Mouse (Mus musculus): ENCODE data around the gene Stat3.
A peak's percentile ranks its signal among the peaks of the same experiment; 100 is the strongest.

The Stat3 gene

DNA sequence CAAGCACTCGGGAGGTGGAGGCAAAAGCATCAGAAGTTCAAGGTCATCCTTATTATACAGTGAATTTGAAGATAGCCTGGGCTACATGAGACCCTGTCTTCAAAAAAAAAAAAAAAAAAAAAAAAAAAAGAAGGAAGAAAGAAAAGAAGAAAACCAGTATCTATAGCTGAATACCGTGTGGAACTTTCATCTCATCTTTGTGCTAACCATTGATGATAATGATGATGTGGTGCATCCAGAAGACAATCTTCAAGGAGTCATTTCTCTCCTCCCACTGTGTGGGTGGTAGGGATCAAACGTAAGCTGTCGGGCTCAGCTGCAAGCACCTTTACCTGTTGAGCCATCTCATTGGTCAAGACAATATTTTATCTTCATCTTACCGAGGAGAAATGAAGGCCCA is 21.3 kb downstream of the Stat3 start:
- no peak for DNase-seq

DNA sequence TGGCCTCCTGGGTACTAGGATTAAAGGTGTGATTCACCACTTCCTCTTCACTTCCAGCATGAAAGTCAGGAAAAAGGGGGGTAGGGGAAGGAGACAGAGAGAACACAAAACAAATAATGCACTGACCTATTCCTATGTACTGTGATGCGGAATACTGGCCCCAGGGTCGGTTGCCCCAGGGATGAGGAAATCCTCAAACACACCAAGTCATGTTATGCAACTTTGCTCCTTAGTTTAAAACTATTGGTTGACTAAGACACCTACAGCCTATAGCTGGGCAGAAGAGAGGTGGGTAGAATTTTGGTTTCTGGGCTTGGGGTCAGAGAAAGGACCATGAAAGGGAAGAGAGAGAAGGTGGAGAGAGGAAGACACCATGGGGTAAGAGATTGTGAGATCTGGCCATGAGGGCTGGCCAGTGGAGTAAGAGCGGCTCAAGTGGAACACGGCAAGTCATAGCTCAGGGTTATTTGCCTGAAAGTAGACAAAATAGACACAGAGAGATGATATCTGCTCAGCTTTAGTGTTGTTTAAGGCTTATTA is 22.8 kb downstream of the Stat3 start:
- no peak for DNase-seq

DNA sequence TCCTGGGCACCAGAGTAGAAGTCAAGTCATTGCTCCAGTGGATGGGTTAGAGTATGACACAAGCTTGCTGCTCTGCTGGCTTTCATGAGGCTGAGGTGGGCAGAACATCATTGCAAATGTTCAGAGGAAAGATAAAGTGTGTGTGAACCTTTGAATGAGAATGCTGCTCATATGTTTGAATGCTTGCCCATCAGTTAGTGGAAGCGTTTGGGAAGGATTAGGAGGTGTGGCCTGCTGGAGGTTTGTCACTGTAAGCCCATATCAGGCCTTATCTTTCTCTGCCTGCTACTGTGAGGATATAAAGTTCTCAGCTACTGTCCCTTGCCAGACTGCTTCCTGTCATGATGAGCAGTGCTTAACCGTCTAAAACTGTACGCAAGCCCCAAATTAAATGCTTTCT is 24.3 kb downstream of the Stat3 start:
- no peak for DNase-seq

DNA sequence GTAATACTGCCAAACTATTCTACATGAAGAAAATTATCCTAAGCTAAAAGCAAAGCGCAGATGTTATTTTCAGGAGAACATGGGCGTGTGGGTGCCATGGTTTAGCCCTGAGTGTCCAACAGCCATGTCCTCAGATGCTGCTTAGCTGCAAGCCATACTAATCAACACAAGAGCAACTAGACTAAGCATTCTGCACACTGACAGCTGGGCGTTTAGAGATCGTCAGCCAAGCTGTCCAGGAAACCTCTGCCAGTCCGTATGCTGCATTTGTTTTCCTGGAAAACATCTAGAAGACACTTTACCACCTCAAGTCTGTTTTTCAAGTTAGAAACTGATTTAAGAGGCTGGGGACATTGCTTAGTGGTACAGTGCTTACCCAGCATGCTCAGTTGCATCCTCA is 24.9 kb downstream of the Stat3 start:
- DNase-seq, result no peak

DNA sequence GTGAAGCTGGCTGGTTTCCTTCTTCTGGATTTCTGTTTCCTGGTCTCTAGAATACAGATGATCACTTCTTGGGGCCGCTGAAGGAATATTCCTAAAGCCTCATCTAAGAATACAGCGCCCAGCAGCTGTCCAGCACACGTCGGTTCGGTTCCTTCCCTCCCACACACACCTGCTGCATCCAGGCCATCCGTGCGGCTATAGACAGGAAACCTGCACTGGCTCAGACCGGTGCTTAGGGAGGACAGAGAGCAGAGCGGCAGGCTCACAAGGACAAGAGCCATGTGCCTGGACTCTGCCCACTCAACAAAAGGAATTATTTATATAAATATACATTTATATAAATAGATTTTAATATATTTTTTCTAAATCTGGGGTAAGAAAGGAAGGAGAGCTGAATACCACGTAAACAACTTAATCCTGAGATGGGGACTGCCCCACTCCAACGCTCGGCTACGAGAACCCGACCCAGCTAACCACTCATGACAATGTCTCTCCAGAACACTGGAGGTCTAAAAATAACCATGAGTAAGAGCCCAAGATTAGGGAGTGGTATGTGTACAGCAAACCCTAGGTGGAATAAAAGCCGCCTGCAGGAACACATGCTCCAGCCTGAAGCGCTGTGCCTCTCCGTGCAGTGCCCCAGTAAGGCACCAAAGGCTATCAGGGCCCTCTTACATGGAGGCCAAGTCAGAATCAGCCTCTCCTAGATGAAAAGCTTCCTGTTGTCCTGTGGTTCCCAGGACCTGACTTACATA is 26.8 kb downstream of the Stat3 start:
- DNase-seq, result no peak

DNA sequence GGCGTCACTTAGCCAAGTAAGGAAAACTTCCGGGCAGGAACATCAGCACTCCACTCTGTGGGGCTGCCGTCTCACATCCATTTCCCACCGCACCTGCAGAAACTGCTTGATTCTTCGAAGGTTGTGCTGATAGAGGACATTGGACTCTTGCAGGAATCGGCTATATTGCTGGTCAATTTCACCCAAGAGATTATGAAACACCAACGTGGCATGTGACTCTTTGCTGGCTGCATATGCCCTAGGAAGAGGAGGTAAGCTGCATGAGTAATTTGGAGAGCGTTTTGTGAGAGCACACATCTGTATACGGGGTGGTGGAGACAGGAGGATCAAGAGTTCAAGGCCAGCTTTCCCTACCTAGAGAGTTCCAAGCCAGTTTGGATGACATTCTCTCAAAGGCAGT is 30.8 kb downstream of the Stat3 start:
- DNase-seq, result no peak

DNA sequence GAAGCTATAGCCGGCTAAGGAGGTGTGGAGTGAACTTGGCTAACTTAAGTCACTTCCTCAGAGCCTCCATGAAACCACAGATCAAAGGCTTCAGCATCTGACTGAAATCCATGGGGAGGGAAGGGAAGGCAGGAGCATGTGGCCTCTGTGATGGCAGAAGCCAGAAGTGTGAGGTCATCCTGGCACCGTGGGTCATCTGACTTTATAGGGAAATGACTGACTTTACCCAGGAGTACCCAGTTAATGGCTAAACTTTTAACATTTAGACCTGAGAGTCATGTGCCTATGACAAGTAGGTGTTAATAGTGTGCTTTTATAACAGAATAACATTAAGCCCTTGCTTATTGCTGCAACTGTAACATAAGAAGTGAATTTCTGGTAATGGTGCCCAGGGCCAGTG is 31.2 kb downstream of the Stat3 start:
- DNase-seq, result no peak

DNA sequence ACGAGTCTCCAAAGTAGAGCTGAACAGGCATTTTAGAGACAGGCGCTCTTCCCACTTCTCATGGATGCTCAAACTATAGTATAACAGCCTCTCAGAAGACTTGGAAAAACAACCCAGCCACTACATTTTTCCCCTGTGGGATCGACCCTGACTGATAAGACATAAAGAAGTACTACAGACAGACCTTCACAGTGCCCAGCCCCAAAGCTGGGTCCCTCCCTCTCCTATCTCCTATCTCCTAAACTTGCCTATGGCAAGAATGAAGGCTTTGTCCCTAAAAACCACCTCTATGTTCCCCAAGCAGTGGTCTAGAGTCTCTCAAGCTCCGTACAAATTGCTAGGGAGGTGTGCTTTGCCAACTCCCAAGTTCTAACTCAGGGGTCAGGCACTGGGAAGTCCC is 32.5 kb downstream of the Stat3 start:
- DNase-seq, result no peak

DNA sequence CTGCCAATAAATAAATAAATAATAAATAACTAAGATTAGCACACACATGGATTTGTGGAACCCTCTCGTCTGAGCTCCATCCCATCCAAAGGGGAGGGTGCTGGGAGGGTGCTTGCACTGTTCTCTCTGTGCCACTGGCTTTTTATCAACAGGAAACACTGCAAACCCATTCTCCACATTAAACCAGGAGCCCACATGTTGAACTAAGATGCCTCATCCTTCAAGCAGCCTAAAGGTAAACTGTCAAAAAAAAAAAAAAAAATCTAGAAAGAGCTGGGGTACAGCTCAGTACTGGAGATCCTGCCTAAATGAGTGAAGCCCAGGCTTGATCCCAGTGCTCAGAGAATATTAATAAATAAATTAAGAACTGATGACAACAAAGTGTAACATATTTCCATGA is 33.4 kb downstream of the Stat3 start:
- DNase-seq, result no peak

DNA sequence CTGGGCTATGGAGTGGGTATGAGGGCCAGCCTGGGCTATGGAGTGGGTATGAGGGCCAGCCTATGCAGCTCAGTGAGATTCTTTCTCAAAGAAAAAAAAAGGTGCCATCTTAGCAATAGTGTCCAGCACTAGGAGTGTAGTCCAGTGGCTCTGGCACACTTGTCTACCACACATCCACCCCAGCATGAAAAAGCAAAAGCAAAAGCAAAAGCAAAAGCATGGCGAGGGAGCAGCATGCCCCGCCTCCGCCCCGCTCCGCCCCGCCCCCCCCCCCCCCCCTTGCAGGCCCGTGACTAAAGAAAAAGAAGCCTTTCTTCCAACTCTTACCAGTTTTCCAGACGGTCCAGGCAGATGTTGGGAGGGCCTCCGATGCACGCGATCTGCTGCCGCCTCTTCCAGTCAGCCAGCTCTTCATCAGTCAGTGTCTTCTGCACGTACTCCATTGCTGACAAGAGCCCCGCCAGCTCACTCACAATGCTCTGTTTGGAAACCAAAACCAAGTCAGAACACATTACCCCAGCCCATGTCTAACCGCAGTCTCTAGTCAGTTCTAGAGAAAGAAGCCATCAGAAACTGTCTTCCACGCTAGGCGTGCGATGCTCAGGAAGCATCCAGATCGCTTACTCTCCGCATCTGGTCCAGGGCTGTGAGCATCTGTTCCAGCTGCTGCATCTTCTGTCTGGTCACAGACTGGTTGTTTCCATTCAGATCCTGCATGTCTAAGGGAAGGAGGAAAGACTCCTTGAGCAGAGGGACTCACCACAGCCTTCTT is 34.6 kb downstream of the Stat3 start:
- DNase-seq, result no peak

DNA sequence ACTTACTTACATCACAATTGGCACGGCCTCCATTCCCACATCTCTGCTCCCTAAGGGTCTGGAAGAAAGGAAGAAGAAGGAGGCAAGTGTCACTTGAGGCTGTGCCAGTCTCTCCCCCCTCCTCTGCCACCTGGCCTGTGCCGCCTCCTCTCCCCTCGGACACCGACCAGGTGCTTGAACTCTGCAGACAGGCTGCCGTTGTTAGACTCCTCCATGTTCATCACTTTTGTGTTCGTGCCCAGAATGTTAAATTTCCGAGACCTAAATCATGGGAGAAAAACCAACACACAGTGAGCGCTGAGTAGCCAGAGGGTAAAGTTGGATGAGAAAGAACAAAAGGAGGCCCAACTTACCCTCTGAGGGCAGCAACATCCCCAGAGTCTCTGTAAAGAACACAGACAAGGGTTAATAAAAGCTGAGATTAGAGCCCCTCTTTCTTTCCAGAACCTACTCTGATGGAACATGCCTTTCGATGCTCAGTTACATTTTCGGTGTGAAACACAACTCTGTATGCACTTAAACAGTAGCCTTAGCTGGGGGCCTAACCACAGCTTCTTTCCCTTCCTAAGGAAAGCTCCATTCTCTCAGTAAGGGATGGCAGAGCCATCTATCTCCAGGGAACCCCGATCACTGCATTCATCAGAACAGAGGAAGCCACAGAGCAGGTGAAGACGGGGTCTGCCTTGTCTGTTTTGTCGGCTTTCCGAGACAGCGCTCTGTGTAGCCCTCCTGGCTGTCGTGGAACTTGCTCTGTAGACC is 40.7 kb downstream of the Stat3 start:
- DNase-seq, result no peak

DNA sequence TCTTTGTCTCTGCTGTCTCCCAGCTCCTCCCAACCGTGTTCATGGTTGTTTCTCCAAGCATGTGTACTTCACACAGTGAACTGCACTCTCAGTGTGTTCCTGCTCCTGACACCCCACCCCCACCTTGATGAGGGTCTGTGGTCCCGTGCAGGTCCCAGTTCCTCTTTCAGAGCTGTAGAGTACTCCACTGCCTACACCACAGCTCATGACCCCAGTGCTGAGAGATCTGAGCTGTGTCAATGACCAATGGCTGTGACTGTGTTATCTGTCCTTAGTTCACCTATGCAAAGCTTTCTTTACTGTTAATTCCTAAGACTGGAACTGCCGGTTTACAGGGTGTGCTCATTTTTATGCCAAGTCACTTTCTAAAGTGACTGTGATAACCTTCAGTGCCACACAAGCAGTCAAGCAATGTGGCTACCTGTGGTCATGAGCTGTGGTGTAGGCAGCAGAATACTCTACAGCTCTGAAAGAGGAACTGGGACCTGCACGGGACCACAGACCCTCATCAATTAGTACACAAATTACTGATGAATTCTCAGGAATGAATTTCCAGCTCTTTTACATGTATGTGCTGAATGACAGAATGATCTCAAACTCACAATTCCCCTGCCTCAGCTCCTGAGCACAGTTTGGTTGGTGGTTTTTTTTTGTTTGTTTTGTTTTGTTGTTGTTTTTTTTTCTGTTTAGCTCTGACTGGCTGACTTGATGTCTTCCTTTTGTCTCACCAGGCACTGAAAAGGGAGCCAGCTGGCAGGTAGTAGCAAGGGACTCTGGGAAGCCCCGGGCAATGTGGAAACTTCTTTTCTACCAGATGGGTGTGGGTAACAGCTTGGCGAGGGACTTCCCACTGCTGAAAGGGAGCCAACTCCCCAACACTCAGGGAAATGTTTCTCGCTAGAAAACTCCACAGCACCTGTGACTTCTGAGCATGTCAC is 41.8 kb downstream of the Stat3 start:
- DNase-seq, result peak; percentile 70

DNA sequence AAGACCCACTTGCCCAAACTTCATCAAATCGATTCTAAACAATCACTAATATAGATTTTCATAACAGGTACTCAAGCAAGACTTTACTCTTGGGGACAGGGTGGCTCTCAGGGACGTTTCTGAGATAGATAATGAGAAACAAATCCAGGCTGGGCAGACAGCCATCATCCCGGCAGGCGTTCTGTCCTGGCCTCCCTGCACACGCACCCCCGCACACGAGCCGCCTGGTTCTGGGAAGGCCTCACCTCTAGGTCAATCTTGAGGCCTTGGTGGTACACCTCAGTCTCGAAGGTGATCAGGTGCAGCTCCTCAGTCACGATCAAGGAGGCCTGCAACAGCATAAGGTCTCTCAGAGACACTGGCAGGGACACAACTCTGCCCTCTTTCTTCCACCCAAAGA is 43.3 kb downstream of the Stat3 start:
- DNase-seq, result no peak

DNA sequence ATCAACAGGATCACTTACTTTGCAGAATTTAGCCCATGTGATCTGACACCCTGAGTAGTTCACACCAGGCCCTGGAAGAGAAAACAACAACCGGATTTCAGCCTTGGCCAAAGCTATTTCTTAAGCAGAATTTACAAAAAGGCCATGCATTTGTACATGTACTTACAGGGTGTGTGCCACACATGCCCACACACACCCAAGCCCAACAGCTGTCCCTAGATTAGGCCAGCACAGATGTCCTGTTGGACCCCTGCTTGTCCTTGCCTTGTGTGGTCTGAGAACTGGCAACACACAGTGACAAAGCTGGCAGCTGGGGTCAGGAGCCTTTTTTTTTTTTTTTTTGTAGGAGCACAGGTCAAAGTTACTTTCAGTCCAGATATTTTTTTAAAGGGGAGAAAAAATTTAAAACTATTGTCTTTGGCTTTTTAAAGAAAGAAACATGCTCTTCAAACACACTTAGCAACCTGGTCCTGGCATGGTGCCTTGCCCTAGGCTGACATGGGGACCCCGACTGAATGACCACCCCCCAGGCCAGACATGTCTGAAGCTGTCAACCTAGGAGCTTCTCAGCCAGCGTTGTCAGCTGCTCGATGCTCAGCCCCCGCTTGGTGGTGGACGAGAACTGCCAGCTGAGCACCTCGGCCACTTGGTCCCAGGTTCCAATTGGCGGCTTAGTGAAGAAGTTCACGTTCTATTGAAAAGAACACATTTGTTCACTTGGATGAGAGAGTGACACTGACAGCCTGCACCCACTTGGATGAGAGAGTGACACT is 45.0 kb downstream of the Stat3 start:
- DNase-seq, result no peak

DNA sequence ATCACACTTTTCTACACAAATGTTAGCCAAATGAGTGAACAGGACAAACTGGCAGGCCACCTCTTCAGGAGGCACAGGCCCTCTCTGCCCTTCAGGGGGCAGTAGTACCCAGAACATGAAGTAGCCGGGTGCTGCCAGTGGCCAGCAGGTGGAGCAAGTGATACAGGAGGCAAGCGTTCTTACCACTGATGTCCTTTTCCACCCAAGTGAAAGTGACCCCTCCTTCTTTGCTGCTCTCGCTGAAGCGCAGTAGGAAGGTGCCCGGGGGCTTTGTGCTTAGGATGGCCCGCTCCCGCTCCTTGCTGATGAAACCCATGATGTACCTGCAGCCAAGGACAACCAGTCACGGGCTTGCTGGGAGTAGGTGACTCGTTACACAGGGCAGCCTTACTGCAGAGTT is 45.9 kb downstream of the Stat3 start:
- peak; percentile 88 for DNase-seq

DNA sequence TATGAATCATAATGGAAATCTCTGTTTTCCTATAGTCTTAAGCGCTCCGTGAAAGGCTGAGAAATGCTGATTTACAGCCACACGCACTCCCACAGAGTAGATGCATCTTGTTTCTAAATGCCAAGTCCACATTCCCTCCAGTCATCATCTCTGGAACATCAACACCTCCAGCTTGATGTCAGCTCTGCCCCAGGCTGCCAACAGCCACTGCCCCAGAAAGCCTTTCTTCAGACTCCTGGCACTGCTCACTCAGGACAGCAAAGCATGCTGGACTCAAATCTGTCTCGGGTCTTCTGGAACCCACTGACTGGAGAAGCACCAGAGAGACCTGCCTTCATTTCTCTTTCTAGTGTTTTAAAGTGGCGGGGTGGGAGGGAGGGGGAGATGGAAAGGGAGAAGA is 46.9 kb downstream of the Stat3 start:
- no peak for DNase-seq

DNA sequence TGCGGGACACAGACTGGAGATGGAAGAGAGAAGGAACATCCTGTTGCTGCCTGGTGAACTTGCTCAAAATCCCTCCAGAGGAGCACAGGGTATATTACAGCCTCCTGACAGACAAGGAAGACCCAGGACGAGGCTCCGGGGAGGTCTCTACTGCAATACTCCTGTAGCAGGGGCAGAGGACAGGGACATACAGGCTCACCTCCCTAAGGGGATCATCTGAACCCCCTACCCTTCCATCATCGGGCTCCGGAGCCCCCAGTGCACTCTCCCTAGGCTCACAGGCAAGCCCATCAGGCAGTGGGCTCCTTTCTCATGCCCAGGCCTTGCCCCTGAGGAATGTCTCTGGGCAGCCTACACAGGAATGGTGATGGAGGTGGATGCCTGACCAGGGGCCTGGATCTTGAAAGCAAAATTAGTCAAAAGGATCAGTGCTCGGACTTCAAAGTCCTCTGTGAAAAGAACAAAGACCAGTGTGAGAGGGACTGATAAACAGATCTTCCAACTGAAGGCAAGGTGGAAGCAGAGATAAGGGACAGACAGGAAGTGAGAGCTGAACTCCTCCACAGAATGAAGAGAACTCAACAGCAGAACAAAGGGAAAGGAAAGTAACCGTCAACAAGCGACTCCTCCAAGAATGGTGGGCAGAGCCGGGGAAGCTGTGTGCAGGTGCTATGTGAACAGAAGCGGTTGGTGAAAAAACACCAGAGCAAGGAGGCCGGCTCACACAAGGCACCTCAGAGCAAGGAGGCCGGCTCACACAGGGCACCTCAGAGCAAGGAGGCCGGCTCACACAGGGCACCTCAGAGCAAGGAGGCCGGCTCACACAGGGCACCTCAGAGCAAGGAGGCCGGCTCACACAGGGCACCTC is 47.9 kb downstream of the Stat3 start:
- DNase-seq, result no peak

DNA sequence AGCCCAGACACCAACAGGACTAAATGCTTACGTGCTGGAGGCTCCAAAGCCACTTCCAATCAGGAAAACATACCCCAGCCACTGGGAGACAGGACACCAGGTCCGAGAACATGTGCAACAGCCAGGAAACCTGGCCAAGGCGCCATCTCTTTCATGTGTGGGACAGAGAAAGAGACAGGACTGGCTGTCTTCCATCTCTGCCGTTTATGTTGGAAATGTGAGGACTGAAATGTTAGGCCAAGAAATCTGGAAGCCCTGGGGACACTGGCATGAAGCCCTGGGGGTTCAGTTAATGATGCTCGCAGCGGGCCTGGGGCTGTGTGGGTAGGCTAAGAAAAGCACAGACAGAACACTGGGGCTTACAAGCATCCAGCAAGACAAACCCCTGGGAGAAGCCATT is 48.9 kb downstream of the Stat3 start:
- no peak for DNase-seq

DNA sequence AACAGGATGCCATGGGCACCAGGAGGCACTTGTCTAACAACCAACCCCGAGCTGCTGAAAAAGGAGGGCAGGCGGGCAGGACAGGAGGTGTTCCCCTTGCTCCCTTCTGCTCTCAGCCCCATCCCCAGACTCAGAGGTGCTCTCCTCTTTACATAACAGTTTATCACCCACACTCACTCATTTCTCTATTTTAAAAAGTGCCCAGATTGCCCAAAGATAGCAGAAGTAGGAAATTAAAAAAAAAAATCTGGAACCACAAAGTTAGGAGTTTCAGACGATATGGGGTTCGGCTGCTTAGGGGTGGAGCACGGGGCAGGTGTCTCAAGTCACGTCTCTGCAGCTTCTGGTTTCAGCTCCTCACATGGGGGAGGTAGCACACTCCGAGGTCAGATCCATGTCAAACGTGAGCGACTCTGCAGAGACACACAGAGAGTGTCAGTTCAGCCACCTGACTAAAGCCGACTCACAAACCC is 51.0 kb downstream of the Stat3 start:
- DNase-seq, result no peak

DNA sequence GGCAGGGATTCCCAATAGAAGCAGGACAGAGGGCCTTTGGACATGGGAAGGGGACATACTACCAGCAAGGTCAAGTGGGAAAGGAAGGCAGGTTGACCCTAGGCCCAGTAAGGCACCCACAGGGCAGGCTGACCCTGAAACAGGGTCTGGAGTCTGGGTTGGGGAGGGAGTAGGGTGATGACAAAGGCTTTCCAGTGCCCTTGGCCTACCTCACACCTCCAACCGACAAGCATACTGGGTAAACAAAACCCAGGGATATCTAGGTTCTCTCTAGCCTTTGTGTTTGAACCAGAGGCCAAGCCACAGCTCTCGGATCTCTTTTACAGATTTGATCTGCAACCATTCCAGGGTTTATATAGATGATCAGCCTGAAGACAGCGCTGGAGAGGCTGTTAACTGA is 51.6 kb downstream of the Stat3 start:
- DNase-seq, result no peak

DNA sequence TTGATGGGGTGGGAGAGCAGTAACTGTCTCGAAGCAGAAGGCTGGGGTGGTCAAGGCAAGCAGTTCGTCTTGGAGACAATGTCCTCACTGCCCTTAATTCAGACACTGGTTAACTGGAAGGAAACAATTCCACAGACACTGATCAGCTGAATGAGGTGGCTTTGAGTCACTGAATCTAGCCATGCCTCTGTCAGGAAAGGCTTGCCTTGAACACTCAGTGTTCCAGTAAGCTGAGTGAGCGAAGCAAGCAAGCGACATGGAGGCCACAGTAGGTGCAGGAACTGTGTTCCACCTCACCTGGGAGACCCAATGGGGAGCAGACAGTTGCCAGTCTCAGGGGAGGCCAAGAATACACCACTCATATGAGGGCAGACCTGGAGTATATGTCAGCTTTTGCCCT is 52.1 kb downstream of the Stat3 start:
- DNase-seq, result no peak
